Mouse (Mus musculus): Measurements from ENCODE around the gene Snca. TPM values are rescaled to one million over a fixed set of nuclear protein-coding genes. Genes with fewer than 3 reads are reported as not detected.

Snca gene
- polyA plus RNA-seq, 1 experiment from 2014 or later = 93.8 TPM

- H3K4me1 ChIP-seq (replicated peaks; ENCODE audit: control insufficient read depth, insufficient read depth, low read length) = no peaks in the 10 kb centered on the region
- no peaks in the 10 kb centered on the region for H3K36me3 ChIP-seq (ENCODE audit: control insufficient read depth, insufficient read depth, low read length)
- no peak overlapping the region for H3K9ac ChIP-seq (ENCODE audit: low read depth, low read length)
- H3K27ac ChIP-seq (ENCODE audit: low read depth, low read length) = no peak overlapping the region
- DNase-seq (ENCODE audit: low spot score) (no peak), ATAC-seq (replicated peaks; ENCODE audit: low FRiP score) (no peak)
- H3K4me3 ChIP-seq (ENCODE audit: low read depth, low read length) = no peak overlapping the region
- no peak overlapping the region for H3K4me2 ChIP-seq
- no peaks in the 10 kb centered on the region for H3K9me3 ChIP-seq (ENCODE audit: control insufficient read depth, low read length)
- WGBS = 48% methylated on average over 4 of the region's 4 CpGs
- H3K27me3 ChIP-seq (replicated peaks; ENCODE audit: control insufficient read depth, insufficient read depth, low read length) = no peaks in the 10 kb centered on the region
Observed at GRCm38 (mm10) chr6:60682233-60682632, 147.4 kb downstream of the Snca start.

Other genes starting within 250 kb of the Snca start
- gene Mmrn1, start 95.1 kb upstream of the Snca start, polyA plus RNA-seq (2014; fragmentation: Nextera tagmentation; extraction: Ambion mirVana) = 15.0 and 19.0 TPM in 2 replicates